Mouse (Mus musculus) lung, postnatal 0 days (tissue): ENCODE data around the gene Coq8b. TPM values are rescaled to one million over a fixed set of nuclear protein-coding genes. Genes with fewer than 3 reads are reported as not detected.

Experiments
- ATAC-seq: fragments of 200-750 bp; cut with Nextera tagmentation; 2 replicates; pipeline ENCODE4 v1.8.0; 2017; ENCODE audit warnings: moderate library complexity
- DNase-seq: peaks from one replicate; pipeline ENCODE4 v3.0.0-alpha.2; 2016; ENCODE audit warnings: low spot score
- H3K27ac ChIP-seq: fragments of 300-500 bp; sonication (generic); 2 replicates; pipeline ENCODE4 v1.5.1; 2014; ENCODE audit warnings: antibody characterized with exemption, mild to moderate bottlenecking, low read length, mixed read lengths
- H3K27me3 ChIP-seq: fragments of 300-500 bp; sonication (generic); replicated peaks from 2 replicates; pipeline ENCODE4 v1.6.1; 2014; ENCODE audit warnings: low read length, mixed read lengths; ENCODE audit not compliant: insufficient read depth
- H3K36me3 ChIP-seq: fragments of 300-500 bp; sonication (generic); 2 replicates; pipeline ENCODE4 v1.6.1; 2014; ENCODE audit warnings: low read length, mixed read lengths; ENCODE audit not compliant: insufficient read depth
- H3K4me1 ChIP-seq: fragments of 300-500 bp; sonication (generic); 2 replicates; pipeline ENCODE4 v1.6.1; 2014; ENCODE audit warnings: antibody characterized with exemption, low read depth, low read length, mixed read lengths; ENCODE audit not compliant: insufficient read depth
- H3K4me2 ChIP-seq: fragments of 300-500 bp; sonication (generic); replicated peaks from 2 replicates; pipeline ENCODE4 v1.6.1; 2014; ENCODE audit warnings: low read depth, mild to moderate bottlenecking, low read length, moderate library complexity, mixed read lengths
- H3K4me3 ChIP-seq: fragments of 300-500 bp; sonication (generic); 2 replicates; pipeline ENCODE4 v1.5.1; 2014; ENCODE audit warnings: low read depth, low read length
- H3K9ac ChIP-seq: fragments of 300-500 bp; sonication (generic); replicated peaks from 2 replicates; pipeline ENCODE4 v1.6.1; 2014; ENCODE audit warnings: low read depth, mild to moderate bottlenecking
- H3K9me3 ChIP-seq: fragments of 300-500 bp; sonication (generic); 2 replicates; pipeline ENCODE4 v1.6.1; 2016; ENCODE audit warnings: low read length, mixed read lengths
- CTCF ChIP-seq: IDR thresholded peaks from 2 replicates; pipeline ENCODE4 v1.5.1; 2016; ENCODE audit warnings: antibody characterized with exemption, mild to moderate bottlenecking
- EP300 ChIP-seq: IDR thresholded peaks from 2 replicates; pipeline ENCODE4 v1.6.1; 2016; ENCODE audit warnings: antibody characterized with exemption, mild to moderate bottlenecking, control low read depth
- whole genome bisulfite sequencing: fragments of 180-500 bp; shearing (Covaris S2); extraction: QIAGEN DNeasy Blood & Tissue Kit; methylation state at CpG from one replicate; pipeline ENCODE4 v1.1.7; 2014; 5-methylcytosine and 5-hydroxymethylcytosine counted together
- polyA plus RNA-seq: library from polyadenylated mRNA; unstranded; fragments of >200 nt; fragmentation: Nextera tagmentation; extraction: Ambion mirVana; gene quantifications from 2 replicates; pipeline ENCODE4 v1.2.1, GENCODE M21; 2015

Gene Coq8b
- polyA plus RNA-seq, 1 experiment from 2014 or later: 21.3 TPM

DNA sequence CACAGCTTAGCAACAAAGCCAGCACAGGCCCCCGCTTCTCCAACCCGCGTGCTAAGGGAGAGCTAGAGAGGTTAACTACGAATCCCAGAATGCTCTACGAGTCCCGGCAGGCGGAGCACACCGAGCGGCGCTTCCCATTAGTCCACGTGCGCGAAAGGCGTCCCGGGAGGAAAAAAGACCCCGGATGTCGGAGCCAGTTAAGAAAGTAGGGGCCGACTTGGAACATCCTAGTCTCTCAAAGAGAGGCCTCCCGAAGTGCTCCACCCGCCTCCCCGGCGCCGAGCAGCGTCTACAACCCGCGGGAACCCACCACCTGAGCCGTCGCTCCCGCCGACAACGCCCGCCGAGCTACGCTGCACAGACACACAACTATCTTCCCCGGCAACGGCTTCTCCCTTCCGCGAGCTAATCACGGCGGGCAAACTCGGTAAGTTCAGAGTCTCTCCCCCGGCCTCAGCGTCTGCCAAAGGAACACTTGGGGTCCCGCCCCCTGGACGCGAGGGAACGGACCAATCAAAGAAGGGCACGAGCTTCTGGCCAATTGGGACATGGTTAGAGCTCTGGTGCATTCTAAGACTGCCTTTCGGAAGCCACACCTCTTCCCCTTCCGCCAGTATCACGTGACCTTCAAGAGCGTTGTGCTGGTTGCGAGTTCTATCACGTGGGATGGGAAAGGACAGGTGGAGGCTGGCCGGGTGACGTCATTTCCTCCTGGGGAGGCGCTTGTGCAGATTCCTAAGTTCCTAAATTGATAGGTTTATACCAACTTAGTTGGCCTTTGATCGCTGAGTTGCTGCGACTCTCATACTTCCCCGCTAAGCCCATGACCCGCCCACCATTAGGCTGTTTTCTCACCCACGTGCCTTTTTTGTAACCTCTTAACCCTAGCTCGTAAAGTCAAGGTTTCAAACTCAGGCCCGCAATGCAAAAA is 36.9 kb upstream of the Coq8b start, which contains the start of the genes BC024978 and Snrpa:
Gene BC024978, plus strand, starts transcription at position 101 of the 931 bp plus-strand sequence.
Gene Snrpa, minus strand, starts transcription at position 591 of the 931 bp plus-strand sequence.
- Histone ChIP-seq H3K27ac (peak within 1 kb of the TSS; percentile 100), H3K4me2 (peak within 1 kb of the TSS; percentile 66), H3K36me3 (peaks cover 9% of the 10 kb centered on the region), H3K4me3 (peak within 1 kb of the TSS; percentile 69), H3K27me3 (no peaks in the 10 kb centered on the region), H3K9ac (peak within 1 kb of the TSS; percentile 83), H3K4me1 (0 out of 2 replicates have a peak, but pooled peaks cover 8% of the 10 kb centered on the region), H3K9me3 (no peaks in the 10 kb centered on the region)
- TF ChIP-seq EP300 (peak; percentile 18), CTCF (peak; percentile 13; the same call in 1 of the 2 replicates)
- DNase-seq: peak; percentile 100
- peak; percentile 98 for ATAC-seq
- WGBS: under 1% methylated on average over 64 of the region's 64 CpGs

DNA sequence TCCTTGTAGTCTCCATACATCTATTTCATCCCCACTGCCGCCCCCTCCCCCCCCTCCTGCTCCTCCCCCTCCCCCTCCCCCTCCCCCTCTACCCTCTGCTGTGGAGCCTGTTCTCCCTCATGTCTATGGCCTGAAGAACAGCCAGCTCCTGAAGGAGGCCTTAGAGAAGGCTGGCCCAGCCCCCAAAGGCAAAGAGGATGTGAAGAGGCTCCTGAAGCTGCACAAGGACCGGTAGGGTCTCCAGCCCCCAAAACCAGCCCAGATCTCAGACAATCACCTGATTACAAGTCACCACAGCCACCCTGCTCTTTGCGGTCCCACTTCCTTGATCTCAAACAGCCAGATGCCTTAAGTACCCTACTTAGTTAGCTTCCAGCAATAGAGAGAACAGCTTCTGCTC is 35.7 kb upstream of the Coq8b start:
- H3K4me1 ChIP-seq: 0 out of 2 replicates have a peak, but pooled peaks cover 8% of the 10 kb centered on the region
- no peaks in the 10 kb centered on the region for H3K9me3 ChIP-seq
- WGBS: 90% methylated on average over 2 of the region's 3 CpGs
- no peak for TF ChIP-seq CTCF
- no peak for TF ChIP-seq EP300
- DNase-seq (no peak), ATAC-seq (no peak)
- H3K27me3 ChIP-seq: no peaks in the 10 kb centered on the region
- H3K27ac ChIP-seq: no peak overlapping the region
- H3K36me3 ChIP-seq: peaks cover 4% of the 10 kb centered on the region; the same call in 1 of the 2 replicates
- no peak overlapping the region for H3K9ac ChIP-seq
- no peak overlapping the region for H3K4me2 ChIP-seq
- no peak overlapping the region for H3K4me3 ChIP-seq

DNA sequence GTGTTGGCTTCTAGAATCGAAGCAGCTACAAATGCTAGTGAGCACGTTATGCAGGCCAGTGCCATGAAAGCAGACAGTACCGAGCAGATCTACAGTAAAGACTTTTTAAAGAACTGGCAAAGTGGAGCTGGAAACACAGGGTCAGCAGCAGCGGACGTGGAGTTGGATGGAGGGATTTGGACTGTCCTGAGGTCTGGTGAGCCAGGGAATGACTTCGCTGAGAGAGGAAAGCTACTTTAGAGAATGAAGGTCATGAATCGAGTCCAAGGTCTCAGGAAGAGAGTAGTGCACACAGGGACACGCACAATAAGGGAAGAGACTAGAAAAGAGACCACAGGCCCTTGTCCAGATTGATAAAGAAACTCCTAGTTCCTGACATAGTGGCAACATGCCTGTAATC is 35.2 kb upstream of the Coq8b start:
- no peak overlapping the region for H3K4me3 ChIP-seq
- peaks cover 4% of the 10 kb centered on the region; the same call in 1 of the 2 replicates for H3K36me3 ChIP-seq
- no peak overlapping the region for H3K27ac ChIP-seq
- ATAC-seq (no peak), DNase-seq (no peak)
- no peak overlapping the region for H3K9ac ChIP-seq
- TF ChIP-seq CTCF (no peak), EP300 (no peak)
- 91% methylated on average over 8 of the region's 8 CpGs for WGBS
- H3K27me3 ChIP-seq: no peaks in the 10 kb centered on the region
- H3K9me3 ChIP-seq: no peaks in the 10 kb centered on the region
- no peak overlapping the region for H3K4me2 ChIP-seq
- H3K4me1 ChIP-seq: 0 out of 2 replicates have a peak, but pooled peaks cover 8% of the 10 kb centered on the region

DNA sequence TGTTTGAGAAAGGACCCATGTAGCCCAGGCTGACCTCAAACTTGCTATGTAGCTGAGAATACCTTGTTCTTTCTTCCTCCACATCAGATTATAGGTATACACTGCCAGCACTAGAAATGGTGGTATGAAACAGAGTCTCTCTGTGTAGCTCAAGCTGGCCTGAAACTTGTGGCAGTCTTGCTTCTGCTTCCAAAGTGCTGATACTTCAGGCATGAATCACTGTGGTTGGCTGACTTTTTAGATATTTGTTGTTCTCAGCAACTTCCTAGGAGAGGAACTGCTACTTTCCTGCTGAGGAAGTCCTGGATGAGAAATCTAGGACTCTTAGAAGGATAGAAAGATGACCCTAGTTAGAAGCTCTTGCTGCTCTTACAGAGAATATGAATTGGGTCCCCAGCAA is 34.5 kb upstream of the Coq8b start:
- no peak overlapping the region for H3K9ac ChIP-seq
- H3K4me3 ChIP-seq: no peak overlapping the region
- no peak overlapping the region for H3K27ac ChIP-seq
- H3K27me3 ChIP-seq: no peaks in the 10 kb centered on the region
- TF ChIP-seq CTCF (no peak), EP300 (no peak)
- DNase-seq (no peak), ATAC-seq (no peak)
- H3K36me3 ChIP-seq: peaks cover 2% of the 10 kb centered on the region; the same call in 1 of the 2 replicates
- 0 out of 2 replicates have a peak, but pooled peaks cover 8% of the 10 kb centered on the region for H3K4me1 ChIP-seq
- H3K4me2 ChIP-seq: no peak overlapping the region
- no peaks in the 10 kb centered on the region for H3K9me3 ChIP-seq

DNA sequence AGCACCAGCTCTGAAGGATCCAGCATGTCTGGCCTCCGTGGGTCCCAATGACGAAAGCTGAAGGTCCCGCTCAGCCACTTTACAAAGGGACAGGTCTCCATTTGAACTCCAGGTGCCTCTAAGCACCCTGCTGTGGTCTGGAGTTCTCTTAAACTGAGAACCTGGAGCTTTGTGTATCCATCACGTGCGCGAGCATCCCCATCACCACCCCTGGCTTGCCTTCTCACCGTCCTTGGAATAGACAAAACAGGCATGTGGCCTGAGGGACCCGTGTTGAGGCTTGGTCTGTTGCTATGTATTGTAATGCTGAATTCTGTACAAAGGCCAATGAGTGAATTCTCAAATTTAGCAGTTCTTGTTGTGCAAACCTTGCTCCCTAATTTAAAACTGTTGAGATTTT is 34.0 kb upstream of the Coq8b start:
- Histone ChIP-seq H3K36me3 (no peaks in the 10 kb centered on the region), H3K4me1 (0 out of 2 replicates have a peak, but pooled peaks cover 8% of the 10 kb centered on the region), H3K27me3 (no peaks in the 10 kb centered on the region), H3K9me3 (no peaks in the 10 kb centered on the region), H3K4me3 (no peak overlapping the region), H3K4me2 (no peak overlapping the region), H3K27ac (no peak overlapping the region), H3K9ac (no peak overlapping the region)
- DNase-seq: no peak
- WGBS: 91% methylated on average over 8 of the region's 8 CpGs
- no peak for TF ChIP-seq CTCF
- TF ChIP-seq EP300: no peak
- ATAC-seq: no peak

DNA sequence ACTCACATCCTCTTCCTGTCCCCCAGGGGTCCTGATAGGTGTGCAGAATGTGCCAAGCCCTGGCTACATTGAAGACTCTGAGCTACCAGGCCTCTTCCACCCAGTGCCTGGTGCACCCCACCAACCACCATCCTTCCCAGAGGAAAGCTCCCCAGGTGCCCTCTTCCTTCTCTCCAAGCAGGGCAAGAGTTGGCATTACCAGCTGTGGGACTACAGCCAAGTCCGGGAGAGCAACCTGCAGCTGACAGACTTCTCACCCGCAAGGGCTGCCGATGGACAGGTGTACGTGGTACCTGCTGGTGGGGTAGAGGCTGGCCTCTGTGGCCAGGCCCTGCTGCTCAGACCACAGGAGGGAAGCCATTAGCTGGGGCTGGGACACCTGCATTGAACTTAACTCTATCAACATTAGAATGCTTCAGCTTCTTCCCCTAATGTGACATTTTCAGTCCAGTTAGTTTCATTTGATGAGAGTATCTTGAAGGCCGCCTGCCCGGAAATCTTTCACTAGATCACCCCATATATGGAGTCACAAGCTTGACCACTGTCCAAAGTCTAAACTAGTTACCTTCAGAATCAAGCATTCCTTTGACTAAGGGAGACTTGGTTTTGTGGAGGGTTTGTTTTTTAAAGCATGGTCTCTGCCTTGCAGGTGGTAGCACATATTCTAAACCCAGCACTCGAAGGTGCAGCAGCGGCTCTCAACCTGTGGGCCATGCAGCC is 28.9 kb upstream of the Coq8b start:
- 93% methylated on average over 8 of the region's 8 CpGs for WGBS
- ATAC-seq (no peak), DNase-seq (no peak)
- TF ChIP-seq CTCF (no peak), EP300 (no peak)
- Histone ChIP-seq H3K9ac (no peak overlapping the region), H3K4me1 (no peaks in the 10 kb centered on the region), H3K27ac (no peak overlapping the region), H3K4me3 (no peak overlapping the region), H3K4me2 (no peak overlapping the region), H3K36me3 (peaks cover 12% of the 10 kb centered on the region; the same call in 1 of the 2 replicates), H3K9me3 (no peaks in the 10 kb centered on the region), H3K27me3 (no peaks in the 10 kb centered on the region)
